Mouse (Mus musculus) myocyte (in vitro differentiated cells): ENCODE measurements at regions not wholly inside any gene's neighbourhood (a gene's known extent, or its start where the extent isn't known, plus 50 kb on each side); places are given as distances from the start of the nearest gene placed in this dataset.

Source experiments
- E2F4 ChIP-seq: IDR thresholded peaks from one replicate; pipeline ENCODE4 v1.6.1; 2011; ENCODE audit warnings: mild to moderate bottlenecking, control low read depth, moderate library complexity; ENCODE audit not compliant: insufficient read depth
- MAX ChIP-seq: IDR thresholded peaks from one replicate; pipeline ENCODE4 v1.6.1; 2011; ENCODE audit warnings: low read depth, mild to moderate bottlenecking, control low read depth
- MYOD1 ChIP-seq, 3 experiments: IDR thresholded peaks; one replicate each; pipeline ENCODE4 v1.6.1; 2011; ENCODE audit warnings: control low read depth in 2 of 3, low read depth in 2 of 3, mild to moderate bottlenecking in 2 of 3, moderate library complexity in 1 of 3; ENCODE audit not compliant: insufficient read length in 2 of 3, control insufficient read depth in 1 of 3
- POLR2A ChIP-seq: IDR thresholded peaks from one replicate; pipeline ENCODE4 v1.6.1; 2011; ENCODE audit warnings: low read depth, mild to moderate bottlenecking, control low read depth, moderate library complexity; ENCODE audit not compliant: insufficient read length
- REST ChIP-seq: IDR thresholded peaks from one replicate; pipeline ENCODE4 v1.6.1; 2011; ENCODE audit warnings: mild to moderate bottlenecking, control low read depth, moderate library complexity; ENCODE audit not compliant: insufficient read depth, insufficient read length
- TCF3 ChIP-seq: IDR thresholded peaks from one replicate; pipeline ENCODE4 v1.6.1; 2011; ENCODE audit warnings: low read depth, control low read depth; ENCODE audit not compliant: insufficient read length
- USF1 ChIP-seq: IDR thresholded peaks from one replicate; pipeline ENCODE4 v1.6.1; 2011; ENCODE audit warnings: low read depth, mild to moderate bottlenecking, control low read depth, moderate library complexity

DNA sequence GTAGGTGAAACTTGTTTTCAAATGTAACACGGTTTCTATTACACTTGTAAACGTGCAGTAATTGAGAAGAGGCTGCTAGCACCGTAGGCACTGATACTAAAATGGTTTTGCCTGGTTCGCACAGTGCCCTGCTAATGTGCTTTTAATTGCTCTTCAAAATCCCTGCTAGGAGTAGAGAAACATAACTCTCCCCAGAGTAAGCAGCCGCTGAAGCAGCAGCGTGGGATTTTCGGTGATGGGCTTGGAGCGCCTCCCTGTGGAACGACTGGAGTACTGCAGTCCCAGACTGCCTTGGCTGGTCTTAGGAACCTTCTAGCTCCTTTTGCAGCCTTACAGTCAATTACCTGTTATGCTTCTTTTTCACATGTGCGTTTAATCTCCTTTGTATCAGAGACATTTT lies 179.5 kb upstream of the Atp11b start:
- no peak for TF ChIP-seq POLR2A
- TF ChIP-seq MYOD1 (IDR thresholded peaks at IDR 0.05; ENCODE audit: control insufficient read depth in 1 of 3, insufficient read length in 2 of 3, low read depth in 2 of 3) = no peak
- no peak for TF ChIP-seq USF1
- TF ChIP-seq MAX = no peak
- no peak for TF ChIP-seq REST
- no peak for TF ChIP-seq TCF3
- TF ChIP-seq E2F4 = no peak
